Mouse (Mus musculus): ENCODE results near the gene Tuba4a. TPM values are rescaled to one million over a fixed set of nuclear protein-coding genes. Genes with fewer than 3 reads are reported as not detected.

Tuba4a gene
- polyA plus RNA-seq, 1 experiment = 188 TPM

GRCm38 (mm10) chr1:75253849-75254624 lies 34.4 kb upstream of the Tuba4a start:
- Histone ChIP-seq H3K4me3 (ENCODE audit: low read depth, low read length) (no peak overlapping the region), H3K27me3 (ENCODE audit: control insufficient read depth, insufficient read depth, low read length) (no peaks in the 10 kb centered on the region), H3K4me1 (ENCODE audit: control insufficient read depth, insufficient read depth, insufficient read length, low read length) (peaks cover 7% of the 10 kb centered on the region), H3K36me3 (ENCODE audit: control insufficient read depth, insufficient read depth, low read length) (no peaks in the 10 kb centered on the region), H3K27ac (ENCODE audit: insufficient read depth, low read depth, low read length) (no peak overlapping the region)
- peak; percentile 69; the same call in 1 of the 2 replicates for TF ChIP-seq CTCF (IDR thresholded peaks at IDR 0.05; ENCODE audit: extremely low read depth, insufficient read length, insufficient replicate concordance, low read depth, low read length)
- no peak for TF ChIP-seq POLR2A (IDR thresholded peaks at IDR 0.05; ENCODE audit: low read depth, low read length)
- 60% methylated on average over 16 of the region's 16 CpGs for WGBS

GRCm38 (mm10) chr1:75253029-75253428 lies 33.4 kb upstream of the Tuba4a start:
- Histone ChIP-seq H3K4me3 (ENCODE audit: low read depth, low read length) (no peak overlapping the region), H3K27ac (ENCODE audit: insufficient read depth, low read depth, low read length) (no peak overlapping the region), H3K36me3 (ENCODE audit: control insufficient read depth, insufficient read depth, low read length) (no peaks in the 10 kb centered on the region), H3K27me3 (ENCODE audit: control insufficient read depth, insufficient read depth, low read length) (no peaks in the 10 kb centered on the region), H3K4me1 (ENCODE audit: control insufficient read depth, insufficient read depth, insufficient read length, low read length) (peaks cover 12% of the 10 kb centered on the region)
- TF ChIP-seq CTCF (IDR thresholded peaks at IDR 0.05; ENCODE audit: extremely low read depth, insufficient read length, insufficient replicate concordance, low read depth, low read length) (no peak), POLR2A (IDR thresholded peaks at IDR 0.05; ENCODE audit: low read depth, low read length) (no peak)
- 81% methylated on average over 16 of the region's 16 CpGs for WGBS

- 77% methylated on average over 13 of the region's 13 CpGs for WGBS
- TF ChIP-seq CTCF (IDR thresholded peaks at IDR 0.05; ENCODE audit: extremely low read depth, insufficient read length, insufficient replicate concordance, low read depth, low read length) (no peak), POLR2A (IDR thresholded peaks at IDR 0.05; ENCODE audit: low read depth, low read length) (no peak)
- no peak overlapping the region for H3K4me3 ChIP-seq (ENCODE audit: low read depth, low read length)
- no peaks in the 10 kb centered on the region for H3K27me3 ChIP-seq (ENCODE audit: control insufficient read depth, insufficient read depth, low read length)
- peaks cover 12% of the 10 kb centered on the region for H3K4me1 ChIP-seq (ENCODE audit: control insufficient read depth, insufficient read depth, insufficient read length, low read length)
- H3K27ac ChIP-seq (ENCODE audit: insufficient read depth, low read depth, low read length) = no peak overlapping the region
- H3K36me3 ChIP-seq (ENCODE audit: control insufficient read depth, insufficient read depth, low read length) = no peaks in the 10 kb centered on the region
Observed at GRCm38 (mm10) chr1:75252308-75252707, 32.6 kb upstream of the Tuba4a start.

- Histone ChIP-seq H3K36me3 (ENCODE audit: control insufficient read depth, insufficient read depth, low read length) (no peaks in the 10 kb centered on the region), H3K27ac (ENCODE audit: insufficient read depth, low read depth, low read length) (peak overlapping the region; percentile 17; the same call in 1 of the 2 replicates), H3K4me3 (ENCODE audit: low read depth, low read length) (peak overlapping the region; percentile 54), H3K4me1 (ENCODE audit: control insufficient read depth, insufficient read depth, insufficient read length, low read length) (peaks cover 12% of the 10 kb centered on the region), H3K27me3 (ENCODE audit: control insufficient read depth, insufficient read depth, low read length) (no peaks in the 10 kb centered on the region)
- WGBS = under 1% methylated on average over 21 of the region's 22 CpGs
- TF ChIP-seq CTCF (IDR thresholded peaks at IDR 0.05; ENCODE audit: extremely low read depth, insufficient read length, insufficient replicate concordance, low read depth, low read length) = peak; percentile 92
- 0 out of 2 replicates have a peak, but pooled peaks have one; percentile 28 for TF ChIP-seq POLR2A (IDR thresholded peaks at IDR 0.05; ENCODE audit: low read depth, low read length)
Observed at GRCm38 (mm10) chr1:75251112-75251970, 31.7 kb upstream of the Tuba4a start.

GRCm38 (mm10) chr1:75250498-75250897 lies 30.8 kb upstream of the Tuba4a start:
- H3K27me3 ChIP-seq (ENCODE audit: control insufficient read depth, insufficient read depth, low read length) = no peaks in the 10 kb centered on the region
- TF ChIP-seq POLR2A (IDR thresholded peaks at IDR 0.05; ENCODE audit: low read depth, low read length) = no peak
- TF ChIP-seq CTCF (IDR thresholded peaks at IDR 0.05; ENCODE audit: extremely low read depth, insufficient read length, insufficient replicate concordance, low read depth, low read length) = no peak
- peaks cover 12% of the 10 kb centered on the region for H3K4me1 ChIP-seq (ENCODE audit: control insufficient read depth, insufficient read depth, insufficient read length, low read length)
- 87% methylated on average over 3 of the region's 3 CpGs for WGBS
- no peak overlapping the region for H3K27ac ChIP-seq (ENCODE audit: insufficient read depth, low read depth, low read length)
- H3K36me3 ChIP-seq (ENCODE audit: control insufficient read depth, insufficient read depth, low read length) = no peaks in the 10 kb centered on the region
- no peak overlapping the region for H3K4me3 ChIP-seq (ENCODE audit: low read depth, low read length)

GRCm38 (mm10) chr1:75248041-75248772 lies 28.5 kb upstream of the Tuba4a start:
- TF ChIP-seq POLR2A (IDR thresholded peaks at IDR 0.05; ENCODE audit: low read depth, low read length) (no peak), CTCF (IDR thresholded peaks at IDR 0.05; ENCODE audit: extremely low read depth, insufficient read length, insufficient replicate concordance, low read depth, low read length) (no peak)
- 41% methylated on average over 9 of the region's 9 CpGs for WGBS
- H3K4me1 ChIP-seq (ENCODE audit: control insufficient read depth, insufficient read depth, insufficient read length, low read length) = peaks cover 10% of the 10 kb centered on the region
- no peak overlapping the region for H3K4me3 ChIP-seq (ENCODE audit: low read depth, low read length)
- H3K27me3 ChIP-seq (ENCODE audit: control insufficient read depth, insufficient read depth, low read length) = no peaks in the 10 kb centered on the region
- H3K27ac ChIP-seq (ENCODE audit: insufficient read depth, low read depth, low read length) = no peak overlapping the region; the same call in 1 of the 2 replicates
- 0 out of 2 replicates have a peak, but pooled peaks cover 2% of the 10 kb centered on the region for H3K36me3 ChIP-seq (ENCODE audit: control insufficient read depth, insufficient read depth, low read length)
